Mouse (Mus musculus) CH12.LX (cell line): Measurements from ENCODE around the gene Mdp1. TPM values are rescaled to one million over a fixed set of nuclear protein-coding genes. Genes with fewer than 3 reads are reported as not detected.

Experiments used
- DNase-seq: peaks from one replicate; pipeline ENCODE4 v3.0.0-alpha.2; 2013; ENCODE audit errors: extremely low read depth
- H3K27ac ChIP-seq: 2 replicates; pipeline ENCODE4 v1.5.1; 2012; ENCODE audit warnings: low read depth, mild to moderate bottlenecking, control low read depth, moderate library complexity; ENCODE audit not compliant: insufficient read depth
- H3K27me3 ChIP-seq: replicated peaks from 2 replicates; pipeline ENCODE3; 2012; ENCODE audit warnings: inconsistent platforms
- H3K36me3 ChIP-seq, 2 experiments: replicated peaks in 1 of 2; 2 replicates each; pipeline versions ENCODE3 to v1.6.1; 2012; ENCODE audit warnings: inconsistent platforms in 1 of 2, low read length in 1 of 2, mild to moderate bottlenecking in 1 of 2, mixed read lengths in 1 of 2, moderate library complexity in 1 of 2; ENCODE audit not compliant: control insufficient read depth in 1 of 2, insufficient read depth in 1 of 2
- H3K4me1 ChIP-seq, 2 experiments: 2 replicates each; pipeline ENCODE4 v1.6.1; 2012; ENCODE audit warnings: inconsistent platforms in 1 of 2, moderate library complexity in 1 of 2; ENCODE audit not compliant: insufficient read depth in 2 of 2, control insufficient read depth in 1 of 2
- H3K4me2 ChIP-seq: 2 replicates; pipeline ENCODE4 v1.6.1; 2012; ENCODE audit warnings: low read depth, mild to moderate bottlenecking, control low read depth; ENCODE audit not compliant: poor library complexity, insufficient read depth, severe bottlenecking
- H3K4me3 ChIP-seq, 3 experiments: fragments of 150-350 bp in 1 of 3; sonication (generic) in 1 of 3; replicated peaks in 1 of 3; 2 replicates each; pipeline versions ENCODE3 to v1.5.1; 2011 to 2012; ENCODE audit warnings: low read depth in 2 of 3, low read length in 2 of 3, mild to moderate bottlenecking in 2 of 3, moderate library complexity in 2 of 3, control low read depth in 1 of 3, improper control_type of control experiment in 1 of 3, inconsistent platforms in 1 of 3, mixed read lengths in 1 of 3; ENCODE audit not compliant: poor library complexity in 1 of 3
- H3K79me2 ChIP-seq: replicated peaks from 2 replicates; pipeline ENCODE4 v1.6.1; 2012; ENCODE audit warnings: mild to moderate bottlenecking, moderate library complexity; ENCODE audit not compliant: control insufficient read depth, poor library complexity, insufficient read depth, severe bottlenecking; ENCODE audit errors: extremely low read depth
- H3K9ac ChIP-seq: 2 replicates; pipeline ENCODE4 v1.6.1; 2012; ENCODE audit warnings: low read depth, mild to moderate bottlenecking, control low read depth, moderate library complexity; ENCODE audit not compliant: insufficient read depth
- H3K9me3 ChIP-seq: replicated peaks from 2 replicates; pipeline ENCODE3; 2012; ENCODE audit warnings: low read length, inconsistent platforms, mixed read lengths
- BHLHE40 ChIP-seq: IDR thresholded peaks from 2 replicates; pipeline ENCODE4 v1.6.1; 2011; ENCODE audit warnings: mild to moderate bottlenecking, low read depth, low read length, improper control_type of control experiment
- CHD1 ChIP-seq: IDR thresholded peaks from 2 replicates; pipeline ENCODE4 v1.6.1; 2012; ENCODE audit warnings: low read depth, low read length, improper control_type of control experiment, inconsistent platforms
- EP300 ChIP-seq: IDR thresholded peaks from 2 replicates; pipeline ENCODE4 v1.6.1; 2011; ENCODE audit warnings: low read length, improper control_type of control experiment
- ETS1 ChIP-seq: conservative IDR thresholded peaks from 2 replicates; pipeline ENCODE4 v1.6.1; 2012; ENCODE audit warnings: low read depth, mild to moderate bottlenecking, inconsistent platforms, low read length, improper control_type of control experiment, moderate library complexity
- GABPA ChIP-seq: IDR thresholded peaks from 2 replicates; pipeline ENCODE4 v1.6.1; 2012; ENCODE audit warnings: low read depth, low read length, improper control_type of control experiment, inconsistent platforms; ENCODE audit not compliant: insufficient replicate concordance
- JUN ChIP-seq: IDR thresholded peaks from 2 replicates; pipeline ENCODE4 v1.6.1; 2011; ENCODE audit warnings: low read depth, mild to moderate bottlenecking, low read length, improper control_type of control experiment, moderate library complexity; ENCODE audit not compliant: insufficient read depth
- MAFK ChIP-seq: IDR thresholded peaks from 2 replicates; pipeline ENCODE4 v1.6.1; 2011; ENCODE audit warnings: low read length, improper control_type of control experiment; ENCODE audit not compliant: insufficient replicate concordance
- MAX ChIP-seq: IDR thresholded peaks from 2 replicates; pipeline ENCODE4 v1.6.1; 2011; ENCODE audit warnings: low read length, improper control_type of control experiment
- MEF2A ChIP-seq: IDR thresholded peaks from 2 replicates; pipeline ENCODE4 v1.6.1; 2014; ENCODE audit warnings: low read depth, mild to moderate bottlenecking, inconsistent platforms, low read length, improper control_type of control experiment, borderline replicate concordance
- MYC ChIP-seq: IDR thresholded peaks from 2 replicates; pipeline ENCODE4 v1.6.1; 2011; ENCODE audit warnings: low read depth, mild to moderate bottlenecking, improper control_type of control experiment, low read length
- NRF1 ChIP-seq: IDR thresholded peaks from 2 replicates; pipeline ENCODE4 v1.6.1; 2014; ENCODE audit warnings: low read depth, mild to moderate bottlenecking, inconsistent platforms, low read length, improper control_type of control experiment, moderate library complexity
- PAX5 ChIP-seq: IDR thresholded peaks from 2 replicates; pipeline ENCODE4 v1.6.1; 2012; ENCODE audit warnings: low read length, inconsistent platforms, mixed read lengths
- POLR2A ChIP-seq: IDR thresholded peaks from 2 replicates; pipeline ENCODE4 v1.6.1; 2011; ENCODE audit warnings: low read depth, mild to moderate bottlenecking, improper control_type of control experiment, low read length
- RAD21 ChIP-seq: IDR thresholded peaks from 2 replicates; pipeline ENCODE4 v1.6.1; 2011; ENCODE audit warnings: low read depth, mild to moderate bottlenecking, low read length, improper control_type of control experiment, moderate library complexity
- RCOR1 ChIP-seq: conservative IDR thresholded peaks from 2 replicates; pipeline ENCODE4 v1.6.1; 2012; ENCODE audit warnings: low read depth, mild to moderate bottlenecking, inconsistent platforms, low read length, improper control_type of control experiment
- SMC3 ChIP-seq: IDR thresholded peaks from 2 replicates; pipeline ENCODE4 v1.6.1; 2011; ENCODE audit warnings: low read depth, low read length, improper control_type of control experiment
- UBTF ChIP-seq: IDR thresholded peaks from 2 replicates; pipeline ENCODE4 v1.6.1; 2012; ENCODE audit warnings: low read depth, mild to moderate bottlenecking, inconsistent platforms, low read length, improper control_type of control experiment, moderate library complexity
- ZC3H11A ChIP-seq: IDR thresholded peaks from 2 replicates; pipeline ENCODE4 v1.6.1; 2012; ENCODE audit warnings: low read depth, mild to moderate bottlenecking, inconsistent platforms, low read length, improper control_type of control experiment
- ZKSCAN1 ChIP-seq: IDR thresholded peaks from 2 replicates; pipeline ENCODE4 v1.6.1; 2012; ENCODE audit warnings: low read depth, inconsistent platforms, low read length, improper control_type of control experiment, borderline replicate concordance
- ZMIZ1 ChIP-seq: IDR thresholded peaks from 2 replicates; pipeline ENCODE4 v1.6.1; 2012; ENCODE audit warnings: low read depth, mild to moderate bottlenecking, inconsistent platforms, low read length, improper control_type of control experiment
- dilution Hi-C: fragments of 300-500 bp; cut with MboI; formaldehyde crosslinking; loops from 2 replicates; pipeline ENCODE4 v1.14.3; 2020; ENCODE audit warnings: low sequenced_read_pairs; ENCODE audit not compliant: extremely low pct_unique_long_range_greater_than_20kb, extremely low pct_ligation_motif_present
- in situ Hi-C: fragments of 300-500 bp; cut with MboI; formaldehyde crosslinking; loops from 3 replicates; pipeline ENCODE4 v1.14.3; 2019; ENCODE audit warnings: low sequenced_read_pairs, low pct_ligation_motif_present, low pct_unique_long_range_greater_than_20kb, mixed read lengths
- polyA plus RNA-seq: library from polyadenylated mRNA; unstranded; fragments of >175 nt; gene quantifications from 2 replicates; pipeline ENCODE4 v1.2.1, GENCODE M21; 2012; ENCODE audit warnings: low read depth; ENCODE audit not compliant: insufficient read length
- total RNA-seq, 2 experiments: library from RNA; depleted of rRNA; stranded (reverse); fragments of 300-350 nt in 1 of 2; fragments of >200 nt in 1 of 2; gene quantifications; 2 replicates each; pipeline ENCODE4 v1.2.3; 2012 to 2014

Mdp1 gene
- total and polyA plus RNA-seq, 3 experiments: 23.4 to 30.9 (median 25.6) TPM

- in situ Hi-C loops (no loop called here), dilution Hi-C loops (no loop called here)
- H3K27me3 ChIP-seq: no peaks in the 10 kb centered on the region
- no peak for DNase-seq
- no peaks in the 10 kb centered on the region for H3K79me2 ChIP-seq
- no peak overlapping the region for H3K9ac ChIP-seq
- H3K4me2 ChIP-seq: no peak overlapping the region
- no peaks in the 10 kb centered on the region for H3K9me3 ChIP-seq
- no peak overlapping the region for H3K4me3 ChIP-seq
- no peaks in the 10 kb centered on the region for H3K36me3 ChIP-seq
- no peak overlapping the region for H3K27ac ChIP-seq
- TF ChIP-seq RAD21: no peak
- no peak for TF ChIP-seq MYC
- no peak for TF ChIP-seq POLR2A
- no peak for TF ChIP-seq ZKSCAN1
- TF ChIP-seq ZMIZ1: no peak
- TF ChIP-seq JUN: no peak
- TF ChIP-seq RCOR1: no peak
- TF ChIP-seq MAFK: no peak
- TF ChIP-seq NRF1: no peak
- TF ChIP-seq, all 38 proteins: peak for 0
- H3K4me1 ChIP-seq: no peaks in the 10 kb centered on the region
Measured at GRCm38 (mm10) chr14:55616844-55617243, 43.5 kb downstream of the Mdp1 start.

GRCm38 (mm10) chr14:55615876-55616275 is 44.4 kb downstream of the Mdp1 start:
- H3K4me1 ChIP-seq: no peaks in the 10 kb centered on the region
- H3K27ac ChIP-seq: no peak overlapping the region
- dilution Hi-C loops: no loop called here

GRCm38 (mm10) chr14:55614565-55615178 is 45.6 kb downstream of the Mdp1 start:
- DNase-seq: no peak
- Histone ChIP-seq H3K36me3 (peaks cover 3 to 12% of the 10 kb centered on the region in 2 experiments), H3K79me2 (no peaks in the 10 kb centered on the region), H3K4me1 (no peaks in the 10 kb centered on the region), H3K4me3 (no peak overlapping the region), H3K27ac (no peak overlapping the region), H3K9ac (no peak overlapping the region), H3K4me2 (no peak overlapping the region), H3K9me3 (no peaks in the 10 kb centered on the region), H3K27me3 (no peaks in the 10 kb centered on the region)
- TF ChIP-seq MAX: no peak
- TF ChIP-seq MEF2A: no peak
- no peak for TF ChIP-seq SMC3
- no peak for TF ChIP-seq ZC3H11A
- TF ChIP-seq BHLHE40: no peak
- no peak for TF ChIP-seq POLR2A
- no peak for TF ChIP-seq ZMIZ1
- TF ChIP-seq EP300: no peak
- TF ChIP-seq UBTF: no peak
- no peak for TF ChIP-seq ZKSCAN1
- dilution Hi-C loops (no loop called here), in situ Hi-C loops (no loop called here)

More at GRCm38 (mm10) chr14:55615876-55616275, 44.4 kb downstream of the Mdp1 start:
- H3K9me3 ChIP-seq: no peaks in the 10 kb centered on the region
- H3K4me2 ChIP-seq: no peak overlapping the region
- H3K4me3 ChIP-seq: no peak overlapping the region
- H3K27me3 ChIP-seq: no peaks in the 10 kb centered on the region
- TF ChIP-seq CHD1 (no peak), ETS1 (no peak), GABPA (no peak), PAX5 (no peak), ZMIZ1 (no peak), BHLHE40 (no peak)
- in situ Hi-C loops: no loop called here
- H3K79me2 ChIP-seq: no peaks in the 10 kb centered on the region
- peaks cover 0 to 2% of the 10 kb centered on the region in 2 experiments for H3K36me3 ChIP-seq
- no peak overlapping the region for H3K9ac ChIP-seq
- DNase-seq: no peak
